Mouse (Mus musculus) bone marrow, adult 2 months (tissue): Measurements from ENCODE around the gene Apoa1. TPM values are rescaled to one million over a fixed set of nuclear protein-coding genes. Genes with fewer than 3 reads are reported as not detected.

Experiments
- H3K27ac ChIP-seq: fragments of 200-500 bp; 2 replicates; pipeline ENCODE4 v1.5.1; 2012; ENCODE audit warnings: low read depth, mild to moderate bottlenecking, control low read depth, inconsistent platforms, low read length; ENCODE audit not compliant: control insufficient read depth, poor library complexity, insufficient read depth
- H3K4me1 ChIP-seq: fragments of 200-500 bp; 2 replicates; pipeline ENCODE4 v1.6.1; 2011; ENCODE audit warnings: low read length; ENCODE audit not compliant: control insufficient read depth, insufficient read depth
- H3K4me3 ChIP-seq: fragments of 200-500 bp; replicated peaks from 2 replicates; pipeline ENCODE3; 2011; ENCODE audit warnings: mild to moderate bottlenecking, low read depth, low read length, control low read depth; ENCODE audit not compliant: control insufficient read depth
- CTCF ChIP-seq: fragments of 200-500 bp; IDR thresholded peaks from 2 replicates; pipeline ENCODE4 v1.5.1; 2011; ENCODE audit warnings: low read length, control low read depth; ENCODE audit not compliant: control insufficient read depth, insufficient read depth
- POLR2A ChIP-seq: fragments of 200-500 bp; IDR thresholded peaks from 2 replicates; pipeline ENCODE4 v1.6.1; 2011; ENCODE audit warnings: low read depth, mild to moderate bottlenecking, control low read depth, low read length, borderline replicate concordance; ENCODE audit not compliant: control insufficient read depth
- WGBS: fragments of 180-500 bp; shearing (Covaris S2); methylation state at CpG from one replicate; pipeline ENCODE4 v1.1.7; 2018; 5-methylcytosine and 5-hydroxymethylcytosine counted together
- polyA plus RNA-seq: library from polyadenylated mRNA; stranded (reverse); fragments of >200 nt; gene quantifications from 2 replicates; pipeline ENCODE4 v1.2.4, GENCODE M21; 2011; ENCODE audit warnings: low replicate concordance; ENCODE audit not compliant: missing spikeins, insufficient read depth, insufficient read length

The Apoa1 gene
- polyA plus RNA-seq, 1 experiment = 44.4 TPM

DNA sequence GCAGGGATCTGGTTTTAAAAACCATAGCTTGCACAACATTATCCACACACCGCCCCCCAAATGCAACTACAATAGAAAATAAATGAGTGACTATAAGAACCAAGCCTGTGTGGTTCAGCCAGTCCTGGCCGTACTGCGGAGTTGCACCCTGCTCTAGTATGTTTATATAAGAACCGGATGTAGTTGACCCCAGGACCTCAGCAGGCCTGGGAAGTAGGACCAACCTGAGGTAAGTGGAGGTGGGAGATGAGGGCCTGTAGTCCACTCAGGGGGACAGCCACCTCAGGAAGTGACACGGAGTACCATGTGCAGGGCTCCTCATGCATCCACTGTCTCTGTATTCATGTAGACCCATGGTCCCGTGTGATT lies 20.9 kb upstream of the Apoa1 start:
- H3K27ac ChIP-seq = no peak overlapping the region
- 83% methylated on average over 6 of the region's 6 CpGs for WGBS
- no peak for TF ChIP-seq CTCF
- TF ChIP-seq POLR2A = no peak
- no peaks in the 10 kb centered on the region for H3K4me1 ChIP-seq
- no peak overlapping the region for H3K4me3 ChIP-seq

DNA sequence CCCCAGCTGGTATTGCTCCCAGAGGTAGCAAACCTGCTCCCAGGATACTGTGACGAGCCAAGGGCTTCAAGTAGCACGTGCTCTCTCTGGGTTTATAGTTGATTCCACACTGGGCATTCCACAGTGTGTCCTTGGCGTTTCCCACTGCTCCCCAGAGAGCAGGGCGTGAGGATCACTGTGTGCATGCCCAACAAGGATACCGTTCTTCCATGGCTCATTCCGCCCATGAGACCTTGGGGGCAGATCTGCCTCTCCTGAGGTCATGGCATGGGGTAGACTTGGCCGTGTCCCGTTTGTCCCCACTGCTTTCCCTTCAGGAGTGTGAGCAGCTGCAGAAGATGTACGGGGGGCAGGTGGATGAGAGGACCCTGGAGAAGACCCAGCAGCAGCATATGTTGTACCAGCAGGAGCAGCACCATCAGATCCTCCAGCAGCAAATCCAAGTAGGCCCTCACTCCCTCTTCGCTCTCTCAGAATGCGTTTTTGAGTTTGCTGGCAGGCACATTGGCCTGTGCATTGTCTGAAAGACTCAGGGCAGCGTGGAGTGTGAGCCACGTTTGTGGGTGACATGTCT lies 19.9 kb upstream of the Apoa1 start:
- WGBS = 89% methylated on average over 13 of the region's 13 CpGs
- TF ChIP-seq POLR2A (no peak), CTCF (no peak)
- H3K27ac ChIP-seq = no peak overlapping the region
- H3K4me3 ChIP-seq = no peak overlapping the region
- H3K4me1 ChIP-seq = no peaks in the 10 kb centered on the region

DNA sequence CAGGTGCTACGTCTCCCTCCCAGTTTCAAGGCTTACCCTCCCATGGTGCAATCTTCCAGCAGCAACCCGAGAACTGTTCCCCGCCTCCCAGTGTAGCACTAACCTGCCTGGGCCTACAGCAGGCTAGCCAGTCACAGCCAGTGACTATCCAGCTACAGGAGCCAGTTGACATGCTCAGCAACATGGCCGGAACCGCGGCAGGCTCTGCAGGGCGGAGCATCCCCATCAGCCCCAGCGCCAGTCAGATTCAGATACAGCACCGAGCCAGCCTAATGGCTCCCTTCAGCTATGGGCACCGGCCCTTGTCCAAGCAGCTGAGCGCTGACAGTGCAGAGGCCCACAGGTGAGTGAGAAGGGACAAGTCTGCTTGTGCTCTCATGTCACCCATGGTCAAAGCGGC lies 17.9 kb upstream of the Apoa1 start:
- H3K27ac ChIP-seq = no peak overlapping the region
- H3K4me3 ChIP-seq = no peak overlapping the region
- TF ChIP-seq POLR2A (no peak), CTCF (no peak)
- no peaks in the 10 kb centered on the region for H3K4me1 ChIP-seq
- 90% methylated on average over 12 of the region's 12 CpGs for WGBS

DNA sequence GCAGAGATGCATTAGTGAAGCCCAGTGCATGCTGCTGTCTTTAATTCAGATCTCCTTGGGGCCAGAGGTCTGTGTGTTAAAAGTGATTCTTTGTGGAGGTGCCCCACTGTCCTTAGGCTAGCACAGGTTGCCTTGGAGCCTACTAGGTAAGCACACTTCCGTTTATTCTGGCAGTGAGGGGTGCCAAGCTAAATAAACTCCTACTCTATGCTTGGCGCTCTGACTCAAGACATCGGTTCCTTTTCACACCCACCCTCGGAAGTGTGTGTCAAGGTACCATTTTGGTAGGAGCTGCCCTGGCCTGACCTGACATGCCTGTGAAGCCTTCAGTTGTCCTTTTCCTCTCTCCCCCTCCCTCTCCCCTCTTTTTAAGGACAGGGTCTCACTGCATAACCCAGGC lies 14.1 kb upstream of the Apoa1 start:
- TF ChIP-seq CTCF (no peak), POLR2A (no peak)
- Histone ChIP-seq H3K4me1 (no peaks in the 10 kb centered on the region), H3K27ac (no peak overlapping the region), H3K4me3 (no peak overlapping the region)
- 83% methylated on average over 4 of the region's 4 CpGs for WGBS

DNA sequence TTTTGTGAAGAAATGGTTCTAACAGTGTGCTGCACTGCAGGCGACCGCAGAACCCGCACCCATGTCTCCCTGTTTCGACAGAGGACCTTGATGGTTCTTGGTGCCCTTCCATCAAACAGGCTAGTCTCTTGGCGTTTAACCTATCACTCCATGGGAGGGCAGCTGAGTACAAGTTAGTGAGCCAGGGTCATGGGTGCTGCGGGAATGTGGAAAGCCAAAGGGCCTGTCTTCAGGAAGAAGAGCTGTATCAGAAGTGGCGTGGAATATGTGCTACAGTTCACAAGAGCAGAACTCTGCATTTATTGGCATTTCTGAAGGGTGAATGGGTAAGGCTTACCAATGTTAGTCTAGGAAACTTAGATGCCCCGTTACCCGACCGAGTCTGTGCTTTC lies 13.4 kb upstream of the Apoa1 start:
- no peak overlapping the region for H3K27ac ChIP-seq

DNA sequence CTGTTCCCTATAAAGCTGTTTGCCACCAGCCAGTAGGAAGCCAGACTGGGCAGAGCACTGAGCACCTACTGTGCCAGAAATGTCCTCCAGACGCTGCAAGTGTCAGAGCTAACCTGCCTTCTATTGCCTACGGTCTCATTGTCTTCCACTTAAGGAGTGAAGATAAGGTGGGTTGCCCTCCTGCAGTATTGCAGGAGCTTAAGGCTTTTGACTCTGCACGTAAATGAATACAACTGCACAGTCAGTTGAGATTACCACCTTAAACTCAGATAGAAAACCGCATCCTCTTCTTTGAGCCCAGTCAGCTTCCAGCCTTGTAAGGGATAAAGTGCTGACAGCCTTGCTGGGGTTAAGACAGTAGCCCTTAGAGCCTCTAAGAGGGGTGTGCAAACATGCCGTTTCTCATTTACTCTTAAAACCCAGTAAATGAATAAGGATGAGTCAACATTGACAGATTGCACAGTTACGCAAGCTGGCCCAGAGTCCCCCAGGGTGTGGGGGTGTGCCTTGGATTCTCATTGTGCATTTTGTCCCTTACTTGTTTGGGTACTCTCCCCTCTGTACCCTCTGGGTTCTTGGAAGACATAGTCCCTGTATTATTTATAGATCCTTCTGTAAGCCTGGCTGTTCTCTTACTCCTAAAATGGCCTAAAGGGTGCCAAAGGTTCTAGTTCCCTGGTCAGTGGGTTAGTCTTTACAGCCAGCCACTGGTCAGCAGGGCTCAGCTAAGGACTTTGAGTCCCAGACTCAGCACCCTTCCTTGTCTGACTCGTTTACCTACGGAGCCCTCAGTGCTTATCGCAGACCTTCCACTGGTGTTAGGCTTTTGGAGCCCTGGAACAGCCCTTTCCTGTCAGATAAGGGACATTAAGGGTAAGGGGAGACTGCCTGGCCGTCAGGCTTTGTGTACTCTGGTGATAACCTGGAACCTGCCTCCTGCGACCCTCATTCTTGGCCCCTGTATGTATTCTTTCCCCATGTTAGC lies 12.8 kb upstream of the Apoa1 start:
- WGBS = 62% methylated on average over 11 of the region's 11 CpGs
- no peak overlapping the region for H3K4me3 ChIP-seq
- no peak for TF ChIP-seq POLR2A
- no peak for TF ChIP-seq CTCF
- no peaks in the 10 kb centered on the region for H3K4me1 ChIP-seq
- no peak overlapping the region for H3K27ac ChIP-seq

More for the DNA sequence above, 13.4 kb upstream of the Apoa1 start:
- TF ChIP-seq POLR2A = no peak
- TF ChIP-seq CTCF = no peak
- no peaks in the 10 kb centered on the region for H3K4me1 ChIP-seq
- H3K4me3 ChIP-seq = no peak overlapping the region
- 82% methylated on average over 10 of the region's 10 CpGs for WGBS

DNA sequence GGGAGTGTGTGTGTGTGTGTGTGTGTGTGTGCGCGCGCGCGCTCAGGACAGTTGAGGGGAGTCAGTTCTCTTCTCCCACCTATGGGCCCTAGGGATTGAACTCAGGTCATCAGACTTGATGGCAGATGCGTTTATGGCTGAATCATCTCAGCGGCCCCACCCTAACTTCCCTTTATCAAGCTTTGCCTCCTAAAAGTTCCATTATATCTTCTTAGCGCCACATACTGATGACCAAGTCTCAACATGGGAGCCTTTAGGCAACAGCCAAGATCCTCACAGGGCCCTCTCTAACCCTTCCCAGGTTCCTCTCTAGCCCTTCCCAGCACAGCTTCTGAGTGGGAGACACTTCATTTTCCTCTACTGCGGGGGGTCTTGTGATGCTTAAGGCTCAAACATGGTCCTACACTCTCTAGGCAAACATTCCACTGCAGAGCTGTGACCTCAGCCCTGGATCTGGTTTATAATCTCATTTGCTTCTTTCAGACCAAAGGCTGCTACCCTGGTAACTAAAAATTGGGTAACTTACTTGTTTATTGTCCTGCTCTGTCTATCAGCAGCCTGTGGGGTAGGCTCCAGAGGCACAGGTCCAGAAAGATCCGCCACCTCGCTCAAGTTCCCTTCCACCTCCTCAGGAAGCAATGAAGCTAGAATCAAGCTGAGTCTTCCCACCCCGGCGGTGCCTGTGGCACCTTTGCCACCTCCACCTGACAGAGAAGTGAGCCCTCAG lies 11.5 kb upstream of the Apoa1 start:
- 88% methylated on average over 13 of the region's 13 CpGs for whole genome bisulfite sequencing
- no peak overlapping the region for H3K4me3 ChIP-seq
- TF ChIP-seq CTCF = no peak
- no peak for TF ChIP-seq POLR2A
- no peaks in the 10 kb centered on the region for H3K4me1 ChIP-seq
- no peak overlapping the region for H3K27ac ChIP-seq

DNA sequence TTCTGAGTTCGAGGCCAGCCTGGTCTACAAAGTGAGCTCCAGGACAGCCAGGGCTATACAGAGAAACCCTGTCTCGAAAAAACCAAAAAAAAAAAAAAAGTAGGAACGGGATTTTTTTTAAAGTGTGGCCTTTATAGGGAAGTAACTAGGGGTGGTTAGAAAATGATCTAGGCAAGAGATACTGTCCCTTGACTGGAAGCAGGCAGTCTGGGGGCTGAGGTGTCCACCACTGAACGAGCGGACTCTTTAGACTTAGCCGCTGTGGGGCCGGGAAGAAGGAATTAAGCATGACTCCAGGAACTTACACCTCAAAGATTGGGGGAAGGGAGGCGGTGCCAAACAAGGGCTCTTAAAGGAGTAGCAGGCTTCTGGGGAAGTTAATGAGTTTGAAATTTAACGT lies 10.2 kb upstream of the Apoa1 start:
- no peak overlapping the region for H3K4me3 ChIP-seq
- H3K4me1 ChIP-seq = no peaks in the 10 kb centered on the region
- H3K27ac ChIP-seq = no peak overlapping the region
- 50% methylated on average over 9 of the region's 9 CpGs for WGBS
- TF ChIP-seq CTCF (no peak), POLR2A (no peak)
